Mouse (Mus musculus) cerebellum, adult 11-12 months (tissue): ENCODE data around the gene Grin1.
A peak's percentile ranks its signal among the peaks of the same experiment; 100 is the strongest.

Experiments used
- DNase-seq: peaks from one replicate; pipeline ENCODE4 v3.0.0; 2022

Gene Grin1

DNA sequence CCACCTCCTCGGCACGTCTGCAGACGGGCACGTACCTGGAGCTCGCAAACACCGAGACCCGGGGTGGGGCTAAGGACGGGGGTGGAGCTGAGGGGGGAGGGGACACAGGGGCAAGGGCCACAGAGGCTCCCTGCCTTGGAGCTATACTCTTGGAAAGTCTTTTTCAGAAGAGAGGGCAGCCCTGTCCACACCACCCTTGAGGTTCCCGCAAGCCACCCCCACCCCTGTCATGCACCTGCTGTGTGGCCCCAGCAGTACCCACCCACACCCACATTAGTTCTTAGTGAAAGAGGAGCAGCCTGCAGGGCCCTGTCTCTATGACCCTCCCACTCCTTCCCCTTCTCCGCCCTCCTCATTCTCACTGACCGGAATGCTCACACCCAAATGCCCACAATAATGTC is 7.5 kb downstream of the Grin1 start:
- no peak for DNase-seq

DNA sequence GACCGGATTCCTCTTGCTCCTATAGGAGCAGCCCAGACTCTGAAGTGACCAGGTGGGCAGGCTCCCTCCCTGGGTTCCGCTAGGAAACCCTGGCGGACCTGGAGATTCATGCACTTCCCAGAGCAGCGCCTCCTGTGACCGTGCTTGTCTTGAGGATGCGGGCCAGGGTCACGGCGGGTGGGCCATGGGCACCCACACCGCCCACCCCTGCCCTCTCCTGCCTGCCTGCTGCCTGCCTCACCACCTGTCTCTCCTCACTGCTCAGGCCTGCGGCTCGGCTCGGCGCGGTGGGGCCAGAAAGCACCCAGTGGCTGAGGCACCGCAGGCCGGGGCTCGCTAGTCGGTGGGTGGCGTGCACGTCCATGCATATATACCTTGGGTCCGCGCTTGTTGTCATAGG is 8.0 kb downstream of the Grin1 start:
- DNase-seq: no peak

DNA sequence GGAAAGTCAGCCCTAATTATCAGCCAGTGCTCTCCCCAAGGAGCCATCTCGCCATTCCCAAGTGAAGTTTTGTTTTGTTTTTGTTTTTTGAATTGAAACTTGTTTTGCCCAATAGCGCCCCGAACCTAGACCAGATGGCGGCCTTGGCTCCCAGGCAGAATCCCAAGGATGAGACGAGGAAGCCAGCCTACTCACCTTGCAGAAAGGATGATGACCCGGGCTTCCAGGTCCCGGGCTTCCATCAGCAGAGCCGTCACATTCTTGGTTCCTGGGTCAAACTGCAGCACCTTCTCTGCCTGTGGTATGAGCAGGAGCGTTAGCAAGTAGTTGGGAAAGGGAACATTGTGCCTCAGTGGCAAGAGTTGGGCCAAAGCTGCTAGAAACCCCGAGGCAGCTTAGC is 8.8 kb downstream of the Grin1 start:
- DNase-seq: no peak

DNA sequence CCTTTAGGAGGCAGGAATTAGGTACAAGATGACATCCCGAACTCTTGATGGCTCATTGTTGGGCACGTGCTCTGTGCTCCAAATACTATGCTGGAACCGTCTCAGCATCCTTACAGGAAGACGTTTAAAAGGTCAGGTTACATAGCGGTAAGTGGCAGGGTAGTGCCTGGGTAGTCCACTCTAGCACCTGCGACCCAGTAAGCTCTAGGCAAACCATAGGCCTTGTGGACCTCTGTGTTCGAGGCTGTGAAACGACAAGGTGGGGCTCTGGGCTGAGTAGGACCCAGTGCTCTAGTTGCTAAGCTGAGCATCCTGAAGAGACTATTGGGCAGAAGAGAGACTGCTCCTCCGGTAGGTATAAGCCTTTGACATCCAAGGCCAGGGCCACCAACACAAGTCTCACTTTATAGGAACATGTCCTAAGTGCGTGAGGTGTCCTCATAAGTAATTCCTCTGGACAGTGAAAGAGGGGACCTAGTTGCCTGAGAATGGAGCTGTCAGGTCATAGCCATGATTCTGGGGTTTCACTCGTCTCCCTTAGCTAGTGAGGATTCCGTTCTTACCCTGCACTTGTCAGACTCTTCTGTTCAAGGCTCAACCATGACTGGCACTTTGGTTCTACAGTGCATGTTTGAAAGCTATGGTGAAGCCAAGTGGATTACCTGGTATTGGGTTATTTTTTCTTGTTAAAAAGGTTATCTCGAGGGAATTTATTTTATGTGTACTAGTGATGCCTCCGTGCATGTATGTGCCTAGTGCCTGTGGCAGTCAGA is 13.2 kb downstream of the Grin1 start:
- DNase-seq: no peak

DNA sequence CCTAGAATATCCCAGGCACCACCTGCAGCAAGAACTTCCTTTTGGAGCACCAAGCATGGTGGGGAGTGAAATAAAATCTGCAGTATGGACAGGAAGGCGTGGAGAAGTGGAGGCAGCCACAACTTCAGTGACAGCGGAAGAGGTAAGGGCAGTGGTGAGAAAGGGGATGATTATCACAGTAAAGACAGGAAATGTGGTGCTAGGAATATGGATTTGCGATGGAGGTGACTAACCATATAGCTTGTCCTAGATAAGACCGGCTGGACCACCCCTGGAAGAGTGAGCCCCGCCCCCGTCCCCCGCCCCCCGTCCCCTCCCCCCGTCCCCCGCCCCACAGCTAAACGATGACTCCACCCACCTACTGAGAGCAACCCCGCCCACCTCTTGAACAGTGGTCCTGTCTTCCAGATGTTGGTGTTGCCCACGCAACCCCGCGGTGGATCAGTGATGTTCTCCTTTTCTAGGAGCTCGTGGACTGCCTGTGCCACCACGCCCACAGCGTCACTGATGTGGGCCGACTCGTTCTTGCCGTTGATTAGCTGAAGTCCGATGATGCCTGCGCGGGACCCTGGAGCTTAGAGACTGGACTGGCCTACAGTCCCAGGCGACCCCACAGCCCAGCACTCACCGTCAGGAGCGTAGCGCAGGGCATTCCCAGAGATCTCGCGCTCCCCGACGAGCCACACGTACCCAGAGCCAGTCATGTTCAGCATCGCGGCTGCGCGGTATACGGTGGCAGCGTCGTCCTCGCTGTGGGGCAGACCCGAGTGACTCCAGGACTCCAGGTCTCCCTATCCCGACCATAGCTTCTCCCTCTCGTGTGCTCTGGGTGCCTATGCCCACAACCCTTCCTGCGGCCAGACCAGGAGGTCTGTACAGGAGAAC is 14.1 kb downstream of the Grin1 start:
- peak; percentile 51 for DNase-seq

DNA sequence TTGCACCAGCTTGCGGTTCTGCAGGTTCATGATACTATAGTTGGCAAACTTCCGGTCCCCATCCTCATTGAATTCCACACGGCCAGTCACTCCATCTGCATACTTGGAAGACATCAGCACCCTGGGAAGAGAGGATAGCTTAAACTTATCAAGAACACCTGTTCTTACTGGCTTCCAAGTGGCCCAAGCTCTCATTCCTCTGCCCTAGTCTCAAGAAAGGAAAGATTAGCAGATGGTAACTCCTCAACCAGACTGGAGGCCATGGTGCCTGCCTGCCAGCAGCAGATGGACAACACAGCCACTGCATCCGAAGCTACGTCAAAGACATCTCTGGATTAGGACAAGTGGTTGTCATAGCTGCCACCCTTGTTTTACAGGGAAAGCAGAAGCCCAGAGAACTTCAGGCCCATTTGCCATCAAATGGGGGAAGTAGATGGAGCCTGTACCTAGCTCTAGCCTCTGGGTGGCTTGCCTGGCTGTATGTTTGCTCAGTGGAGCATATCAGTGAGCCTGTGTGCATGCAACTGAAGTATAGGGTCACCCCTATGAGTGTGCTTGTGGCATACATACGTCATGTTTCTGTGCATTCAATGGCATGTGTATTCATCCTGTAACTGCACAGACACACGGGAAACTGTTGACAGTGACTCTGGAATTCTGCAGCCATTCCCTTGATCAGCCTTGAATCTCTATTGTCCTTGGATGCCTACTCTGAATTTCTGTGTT is 14.9 kb downstream of the Grin1 start:
- DNase-seq: peak; percentile 90

DNA sequence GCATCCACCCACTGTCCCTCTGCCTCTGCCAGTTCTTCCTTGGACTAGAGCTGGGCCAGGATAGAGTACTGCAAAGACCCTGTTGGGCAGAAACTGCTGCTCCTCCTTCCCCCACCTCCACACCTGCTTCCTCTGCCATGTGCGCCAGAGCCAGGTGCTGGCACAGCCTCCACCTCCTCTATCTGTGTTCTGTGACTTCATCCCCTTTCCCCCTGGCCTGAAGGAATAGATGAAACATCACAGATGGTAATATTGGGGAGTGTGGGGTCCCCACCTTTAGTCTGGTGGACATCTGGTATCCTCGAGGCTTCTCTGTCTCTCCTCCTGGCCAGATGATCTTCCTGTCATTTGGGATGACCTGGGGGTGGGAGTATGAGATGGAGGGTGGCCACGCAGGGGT is 15.5 kb downstream of the Grin1 start:
- no peak for DNase-seq

DNA sequence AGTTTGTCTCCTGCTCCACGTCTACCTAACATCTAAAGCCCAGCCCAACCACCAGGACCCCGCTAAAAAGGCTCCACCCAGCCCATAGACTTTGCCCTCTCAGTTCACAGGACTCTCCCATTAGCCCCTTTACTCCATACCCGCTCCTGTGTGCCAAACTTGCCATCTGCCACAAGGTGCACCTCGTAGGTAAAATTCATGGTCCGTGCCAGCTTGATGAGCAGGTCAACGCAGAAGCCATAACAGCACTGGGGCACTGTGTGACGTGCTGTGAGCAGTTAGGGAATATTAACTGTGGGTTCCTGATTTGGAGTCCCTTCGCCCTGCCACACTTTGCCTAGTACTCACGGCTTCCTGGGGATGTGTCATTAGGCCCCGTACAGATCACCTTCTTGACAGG is 20.9 kb downstream of the Grin1 start:
- peak; percentile 75 for DNase-seq

DNA sequence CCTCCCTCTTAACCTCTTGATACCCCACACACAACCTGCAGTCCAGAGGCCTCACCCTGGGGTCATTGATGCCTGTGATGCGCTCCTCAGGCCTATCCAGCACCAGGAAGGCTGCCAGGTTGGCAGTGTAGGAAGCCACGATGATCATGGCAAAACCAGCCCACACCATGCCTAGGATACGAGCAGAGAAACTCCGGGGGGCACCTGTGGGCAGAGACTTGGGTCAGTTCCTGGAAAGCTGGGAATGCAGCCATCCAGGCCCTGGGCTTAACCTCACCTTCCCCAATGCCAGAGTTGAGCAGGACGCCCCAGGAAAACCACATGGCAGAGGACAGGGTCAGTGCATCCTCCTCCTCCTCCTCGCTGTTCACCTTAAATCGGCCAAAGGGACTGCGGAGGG is 21.9 kb downstream of the Grin1 start:
- DNase-seq: no peak

DNA sequence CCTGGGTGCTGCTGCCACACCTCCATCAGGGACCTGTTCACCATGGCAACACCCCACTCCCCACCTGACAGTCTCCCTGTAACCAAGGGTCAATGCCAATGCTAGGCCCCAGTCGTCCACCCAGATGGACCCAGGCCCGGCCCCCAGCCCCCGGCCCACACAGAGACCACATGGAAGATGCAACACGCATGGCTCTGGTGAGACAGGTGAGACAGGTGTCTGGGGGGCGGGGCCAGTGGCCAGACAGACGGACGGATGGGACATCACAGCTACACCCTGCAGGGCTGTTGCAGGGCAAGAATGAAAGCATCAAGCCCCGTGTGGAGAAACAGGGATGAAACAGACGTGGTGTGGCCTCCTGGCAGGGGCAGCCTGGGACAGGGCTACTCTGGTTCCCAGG is 25.3 kb downstream of the Grin1 start:
- peak; percentile 69 for DNase-seq

DNA sequence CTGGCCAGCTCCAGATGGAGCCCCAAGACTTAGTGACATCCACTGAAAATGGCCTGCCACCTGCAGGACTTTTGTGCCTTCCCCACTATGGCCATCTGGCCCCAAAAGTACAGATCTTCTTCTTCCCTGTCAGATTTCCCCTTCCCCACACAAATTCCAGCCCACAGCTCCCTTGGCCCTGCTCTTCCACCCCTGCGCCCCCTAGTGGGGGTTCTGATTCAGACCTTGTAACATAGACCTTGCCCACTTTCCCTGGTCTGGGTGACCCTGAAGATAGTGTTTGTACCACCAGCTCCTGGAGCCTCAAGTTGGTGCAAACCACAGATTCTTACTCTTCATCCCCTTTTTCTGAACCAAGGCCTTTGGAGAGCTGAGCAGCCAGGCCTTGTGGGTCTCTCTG is 26.1 kb downstream of the Grin1 start:
- DNase-seq: peak; percentile 74

DNA sequence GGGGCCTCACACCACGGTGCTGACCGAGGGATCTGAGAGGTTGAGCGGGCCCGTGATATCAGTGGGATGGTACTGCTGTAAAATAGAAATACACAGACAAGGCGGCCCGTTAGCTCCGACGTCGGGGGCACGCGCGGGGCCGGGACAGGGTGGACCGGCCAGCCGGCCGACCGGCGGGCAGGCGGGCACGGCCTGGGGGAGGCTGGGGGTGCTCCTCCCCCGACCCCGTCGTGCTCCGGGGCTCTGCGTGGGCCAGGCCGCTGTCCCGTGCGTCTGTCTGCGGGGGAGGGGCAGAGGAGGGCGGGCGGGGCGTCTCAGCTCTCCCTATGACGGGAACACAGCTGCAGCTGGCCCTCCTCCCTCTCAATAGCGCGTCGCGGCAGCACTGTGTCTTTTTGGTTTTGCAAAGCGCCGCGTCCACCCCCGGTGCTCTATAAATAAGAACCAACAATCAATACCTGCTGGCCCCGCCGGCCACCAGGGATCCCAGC is 26.9 kb downstream of the Grin1 start:
- peak; percentile 51 for DNase-seq

DNA sequence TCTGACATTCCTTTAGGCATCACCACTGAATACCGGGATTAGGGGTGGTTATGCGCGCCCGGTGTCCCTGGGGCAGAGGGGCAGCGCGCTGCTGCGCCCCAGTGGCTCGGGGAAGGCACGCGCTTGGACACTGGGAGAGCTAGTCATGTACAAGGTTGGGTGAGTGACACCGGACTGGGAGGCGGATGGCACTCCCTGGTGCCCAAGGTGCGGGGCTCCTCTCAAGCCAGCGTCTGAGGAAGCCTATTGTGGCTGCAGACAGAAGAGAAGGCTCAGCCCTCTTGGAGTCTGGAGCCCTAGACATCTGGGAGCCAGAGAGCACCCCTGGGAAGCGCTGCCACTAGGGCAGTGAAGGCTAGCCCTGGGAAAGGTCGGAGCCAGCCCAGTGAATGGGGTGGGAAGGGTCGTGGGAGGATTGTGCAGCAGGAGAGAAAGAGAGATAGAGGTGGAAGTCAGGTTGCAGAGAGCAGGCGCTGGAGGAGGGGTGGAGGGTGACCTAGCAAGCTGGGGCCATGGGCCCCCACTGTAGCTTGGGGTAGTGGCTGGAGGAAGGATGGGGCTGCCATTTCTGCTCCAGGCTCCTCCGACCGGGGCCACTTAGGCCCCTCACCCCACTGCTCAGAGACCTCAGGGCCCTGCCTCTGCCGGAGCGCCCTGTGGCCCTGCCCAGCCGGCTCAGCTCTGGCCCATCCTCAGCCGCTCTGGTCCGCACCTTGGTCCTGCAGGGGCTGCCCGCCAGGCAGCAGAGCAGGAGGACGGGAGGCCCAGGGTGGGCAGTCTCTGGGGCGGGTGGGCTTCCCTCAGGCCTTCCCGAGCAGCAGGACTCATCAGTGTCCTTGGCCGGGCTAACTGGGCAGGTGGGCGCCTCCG is 27.6 kb downstream of the Grin1 start:
- DNase-seq: peak; percentile 65

DNA sequence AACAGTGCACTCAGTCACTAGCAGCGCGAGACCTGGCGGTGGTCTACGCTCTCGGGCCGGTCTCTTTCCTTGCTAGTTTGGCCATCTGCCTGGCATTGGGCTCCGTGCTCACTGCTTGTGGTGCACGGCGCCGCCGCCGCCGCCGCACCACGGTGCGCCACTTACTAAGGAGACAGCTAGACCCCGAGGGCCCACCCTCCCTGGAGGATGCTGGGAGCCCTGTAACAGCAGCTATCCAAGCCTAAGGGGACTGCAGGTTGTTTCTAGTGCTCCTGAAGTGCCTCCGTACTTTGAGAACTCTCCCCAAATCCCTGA is 28.2 kb downstream of the Grin1 start:
- peak; percentile 78 for DNase-seq

DNA sequence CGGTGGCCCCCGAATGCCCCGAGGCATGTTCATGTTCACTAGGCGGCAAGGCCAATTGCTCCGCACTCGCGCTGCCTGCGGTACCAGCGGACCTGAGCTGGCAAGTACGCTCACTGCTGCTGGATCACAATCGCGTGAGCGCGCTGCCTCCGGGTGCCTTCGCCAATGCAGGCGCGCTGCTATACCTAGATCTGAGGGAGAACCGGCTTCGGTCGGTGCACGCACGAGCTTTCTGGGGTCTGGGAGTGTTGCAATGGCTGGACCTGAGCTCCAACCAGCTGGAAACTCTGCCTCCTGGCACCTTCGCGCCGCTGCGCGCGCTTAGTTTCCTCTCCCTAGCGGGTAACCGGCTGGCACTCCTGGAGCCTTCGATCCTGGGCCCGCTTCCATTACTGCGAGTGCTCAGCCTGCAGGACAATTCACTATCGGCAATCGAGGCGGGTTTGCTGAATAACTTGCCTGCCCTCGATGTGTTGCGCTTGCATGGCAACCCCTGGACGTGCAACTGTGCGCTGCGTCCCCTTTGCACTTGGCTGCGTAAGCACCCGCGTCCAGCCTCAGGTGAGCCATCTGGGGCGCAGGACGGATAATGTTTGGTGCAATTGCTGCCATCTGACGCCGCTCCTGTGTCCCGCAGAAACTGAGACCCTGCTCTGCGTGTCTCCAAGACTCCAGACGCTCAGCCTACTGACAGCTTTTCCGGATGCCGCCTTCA is 28.7 kb downstream of the Grin1 start:
- DNase-seq: peak; percentile 81

DNA sequence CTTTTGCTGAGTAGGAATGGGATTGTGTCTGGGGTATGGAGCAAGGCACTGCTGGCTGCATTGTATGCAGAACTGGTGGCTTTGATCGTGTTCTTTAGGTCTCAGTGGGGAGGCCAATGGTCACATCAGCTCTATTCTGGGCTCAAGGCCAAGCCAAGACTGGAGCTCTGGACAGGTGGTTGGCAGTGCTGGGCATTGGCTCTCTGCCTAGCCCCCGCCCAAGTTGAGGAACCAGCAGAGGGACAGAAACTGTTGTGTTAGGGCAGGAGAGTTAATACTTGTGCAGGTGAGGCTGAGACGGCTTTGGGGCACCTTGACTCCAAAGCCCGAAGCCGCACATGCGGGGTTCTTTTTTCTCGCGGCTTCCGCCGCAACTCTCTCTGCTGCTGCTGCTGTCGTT is 29.3 kb downstream of the Grin1 start, which contains the start of gene Lrrc26:
Lrrc26 (plus strand) TSS at position 265 of the 400 bp plus-strand sequence.
- peak; percentile 85 for DNase-seq

DNA sequence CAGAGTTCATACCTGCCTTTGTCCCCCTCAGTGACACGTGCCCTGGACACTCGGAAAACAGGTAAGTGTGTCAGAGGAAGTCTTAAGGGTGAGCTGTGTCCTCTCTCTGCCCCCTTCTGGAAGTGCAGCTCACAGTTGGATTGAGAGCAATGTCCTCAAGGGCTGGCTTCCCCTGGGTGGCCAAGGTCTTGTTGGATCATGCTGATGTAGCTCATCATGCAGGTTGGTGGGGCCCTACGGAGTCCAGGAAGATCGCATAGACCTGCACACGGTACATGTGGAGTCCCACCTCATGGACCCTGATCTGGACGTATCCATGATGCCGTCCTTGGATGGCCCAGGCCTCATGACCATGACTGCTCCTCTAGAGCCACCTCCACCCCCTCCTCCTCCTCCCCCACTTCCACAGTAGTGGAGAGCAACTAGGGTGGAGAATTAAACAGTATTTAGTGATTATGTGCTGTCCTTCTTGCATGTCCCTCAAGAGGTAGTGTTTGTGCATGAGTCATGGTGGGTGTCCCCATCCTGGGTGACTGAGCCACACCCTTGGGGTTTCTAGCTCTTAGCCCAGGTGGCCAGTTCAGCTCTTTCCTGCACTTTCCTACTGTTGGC is 30.1 kb downstream of the Grin1 start:
- DNase-seq: peak; percentile 48

DNA sequence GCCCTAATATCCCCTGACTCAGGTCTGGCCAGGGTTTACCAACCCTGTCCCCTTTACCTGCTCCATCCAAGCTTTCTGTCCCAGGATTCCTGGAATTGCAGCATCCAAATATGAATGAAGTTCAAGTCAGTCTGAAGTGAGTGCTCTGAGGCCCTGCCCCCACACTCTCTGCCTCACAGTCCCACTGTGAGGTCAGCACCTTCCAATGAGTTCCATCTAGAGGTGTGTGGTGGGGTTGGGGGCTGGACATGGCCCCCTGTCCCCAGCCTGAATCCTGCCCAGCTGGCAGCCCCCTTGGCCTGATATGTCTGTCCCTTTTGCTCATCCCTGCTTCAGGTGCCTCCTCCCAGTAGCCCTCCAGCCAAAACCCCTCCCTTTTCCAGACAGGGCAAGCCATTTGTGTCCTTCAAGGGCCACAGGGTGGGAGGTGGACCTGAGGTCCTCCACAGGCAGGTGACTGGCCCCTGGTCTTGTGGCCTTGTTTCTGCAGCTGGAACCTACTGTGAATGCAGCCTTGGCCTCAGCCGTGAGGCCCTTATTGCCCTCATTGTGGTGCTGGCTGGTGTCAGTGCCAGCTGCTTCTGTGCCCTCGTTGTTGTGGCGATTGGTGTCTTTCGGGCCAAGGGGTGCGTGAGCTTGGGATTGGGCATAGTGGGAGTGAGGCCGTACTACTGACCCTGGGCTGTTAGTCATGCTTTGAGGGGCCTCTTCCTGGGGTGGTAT is 30.9 kb downstream of the Grin1 start, which contains the start of gene Tmem210:
Tmem210 (plus strand) TSS at position 219 of the 723 bp plus-strand sequence.
- DNase-seq: peak; percentile 64

DNA sequence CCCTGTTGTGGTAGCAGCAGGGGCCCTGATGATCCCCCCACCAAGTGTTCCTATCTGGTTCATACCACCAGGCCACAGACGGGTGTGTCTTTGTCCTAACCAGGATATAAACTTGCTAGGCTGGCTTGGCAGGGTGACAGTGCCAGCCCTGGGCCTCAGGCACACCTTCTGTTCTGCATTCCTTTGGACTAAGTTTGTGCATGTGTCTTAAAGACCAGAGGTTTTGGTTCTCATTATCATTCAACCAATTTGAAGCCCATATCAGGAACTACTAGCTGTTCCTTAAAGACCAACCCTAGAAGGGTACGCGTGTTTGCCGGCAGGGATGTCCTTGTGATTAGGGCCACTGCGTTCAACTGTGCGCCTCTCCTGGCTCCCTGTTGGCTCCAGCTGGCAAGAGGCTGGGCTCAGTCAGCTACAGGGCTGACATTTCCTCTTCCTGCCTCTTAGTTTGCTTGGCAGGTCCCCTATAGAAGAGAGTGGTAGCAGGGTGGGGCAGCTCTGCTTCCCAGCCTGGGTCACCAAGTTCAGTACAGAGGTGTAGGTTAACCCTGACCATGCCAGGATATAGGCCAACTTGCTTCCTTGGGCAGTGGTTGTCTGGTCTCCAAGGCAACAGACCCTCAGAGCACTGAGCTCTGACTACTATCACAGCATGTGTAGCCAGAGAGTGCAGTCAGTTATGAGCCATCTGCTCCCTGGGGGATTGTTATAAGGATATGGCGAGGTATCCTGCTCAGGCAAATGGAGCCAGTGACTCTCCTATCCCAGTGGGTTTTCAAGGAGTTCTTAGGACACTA is 31.9 kb downstream of the Grin1 start:
- peak; percentile 68 for DNase-seq

DNA sequence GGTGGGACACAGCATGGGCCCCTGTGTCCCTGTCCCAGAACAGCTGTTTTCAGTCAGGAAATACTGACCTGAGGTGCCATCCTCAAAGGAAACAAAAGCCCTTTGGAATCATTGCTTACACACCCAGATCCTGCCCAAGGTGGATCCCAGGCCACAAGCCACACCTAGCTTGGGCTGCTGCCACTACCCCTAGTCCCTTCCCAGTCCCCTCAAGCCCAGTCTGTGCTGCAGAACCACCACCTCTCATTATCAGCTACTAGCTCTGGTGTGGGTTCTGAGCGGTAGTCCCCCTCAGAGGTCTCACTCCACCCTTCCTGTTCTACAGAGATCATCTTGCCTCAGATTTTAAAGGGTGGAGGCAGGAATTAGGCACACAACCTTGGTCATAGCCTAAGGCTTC is 32.7 kb downstream of the Grin1 start:
- no peak for DNase-seq
